Mouse (Mus musculus) E14TG2a.4 (cell line): Measurements from ENCODE around the gene Insl6.

ENCODE experiments used
- CTCF ChIP-seq: conservative IDR thresholded peaks from 2 replicates; pipeline ENCODE4 v1.5.1; 2014; ENCODE audit warnings: low read length
- NANOG ChIP-seq: IDR thresholded peaks from 2 replicates; pipeline ENCODE4 v1.6.1; 2014; ENCODE audit warnings: borderline replicate concordance, low read length, mixed read lengths
- POU5F1 ChIP-seq: IDR thresholded peaks from 2 replicates; pipeline ENCODE4 v1.6.1; 2014; ENCODE audit warnings: low read length, borderline replicate concordance

GRCm38 (mm10) chr19:29364076-29364475, 38.9 kb upstream of the Insl6 start:
- TF ChIP-seq CTCF (no peak), POU5F1 (no peak), NANOG (no peak)
